Mouse (Mus musculus) liver, embryonic 11.5 days (tissue): Measurements from ENCODE around the gene Ntn4. TPM values are rescaled to one million over a fixed set of nuclear protein-coding genes. Genes with fewer than 3 reads are reported as not detected.
A peak's percentile ranks its signal among the peaks of the same experiment; 100 is the strongest.

Source experiments
- ATAC-seq: fragments of 200-750 bp; cut with Nextera tagmentation; replicated peaks from 2 replicates; pipeline ENCODE4 v1.8.0; 2017; ENCODE audit warnings: moderate number of reproducible peaks, mild to moderate bottlenecking, moderate TSS enrichment, moderate library complexity; ENCODE audit not compliant: low FRiP score
- DNase-seq: peaks from one replicate; pipeline ENCODE4 v3.0.0-alpha.2; 2017; ENCODE audit warnings: low spot score
- H3K27ac ChIP-seq: fragments of 300-500 bp; sonication (generic); 2 replicates; pipeline ENCODE4 v1.5.1; 2014; ENCODE audit warnings: mild to moderate bottlenecking, low read depth, low read length, control low read depth
- H3K27me3 ChIP-seq: fragments of 300-500 bp; sonication (generic); replicated peaks from 2 replicates; pipeline ENCODE4 v1.6.1; 2014; ENCODE audit warnings: low read length, mixed read lengths; ENCODE audit not compliant: control insufficient read depth, insufficient read depth
- H3K36me3 ChIP-seq: fragments of 300-500 bp; sonication (generic); 2 replicates; pipeline ENCODE4 v1.6.1; 2014; ENCODE audit warnings: mild to moderate bottlenecking, low read length, moderate library complexity, mixed read lengths; ENCODE audit not compliant: control insufficient read depth, insufficient read depth
- H3K4me1 ChIP-seq: fragments of 300-500 bp; sonication (generic); replicated peaks from 2 replicates; pipeline ENCODE4 v1.6.1; 2014; ENCODE audit warnings: low read length, mixed read lengths; ENCODE audit not compliant: control insufficient read depth, insufficient read depth
- H3K4me2 ChIP-seq: fragments of 300-500 bp; sonication (generic); 2 replicates; pipeline ENCODE4 v1.6.1; 2014; ENCODE audit warnings: mild to moderate bottlenecking, control low read depth, moderate library complexity
- H3K4me3 ChIP-seq: fragments of 300-500 bp; sonication (generic); 2 replicates; pipeline ENCODE4 v1.5.1; 2014; ENCODE audit warnings: low read depth, low read length, control low read depth
- H3K9ac ChIP-seq: fragments of 300-500 bp; sonication (generic); 2 replicates; pipeline ENCODE4 v1.6.1; 2014; ENCODE audit warnings: low read depth, low read length, control low read depth
- H3K9me3 ChIP-seq: fragments of 300-500 bp; sonication (generic); 2 replicates; pipeline ENCODE4 v1.6.1; 2016; ENCODE audit warnings: low read length, inconsistent platforms, mixed read lengths; ENCODE audit not compliant: control insufficient read depth
- WGBS: fragments of 180-500 bp; shearing (Covaris S2); extraction: QIAGEN DNeasy Blood & Tissue Kit; methylation state at CpG from one replicate; pipeline ENCODE4 v1.1.7; 2014; 5-methylcytosine and 5-hydroxymethylcytosine counted together
- polyA plus RNA-seq: library from polyadenylated mRNA; unstranded; fragments of >200 nt; fragmentation: Nextera tagmentation; extraction: Ambion mirVana; gene quantifications from 2 replicates; pipeline ENCODE4 v1.2.1, GENCODE M21; 2014

The Ntn4 gene
- polyA plus RNA-seq, 1 experiment from 2014 or later, result 0.60 TPM

GRCm38 (mm10) chr10:93632086-93632485 lies 8.4 kb upstream of the Ntn4 start:
- Histone ChIP-seq H3K27ac (no peak overlapping the region), H3K27me3 (peaks cover 7% of the 10 kb centered on the region), H3K4me3 (no peak overlapping the region), H3K9me3 (no peaks in the 10 kb centered on the region), H3K4me1 (no peaks in the 10 kb centered on the region), H3K36me3 (no peaks in the 10 kb centered on the region), H3K9ac (no peak overlapping the region), H3K4me2 (no peak overlapping the region)
- no peak for DNase-seq
- no peak for ATAC-seq
- 66% methylated on average over 4 of the region's 4 CpGs for WGBS

GRCm38 (mm10) chr10:93633563-93633962 lies 6.9 kb upstream of the Ntn4 start:
- no peak overlapping the region for H3K4me3 ChIP-seq
- no peak for ATAC-seq
- 81% methylated on average over 5 of the region's 5 CpGs for WGBS
- no peaks in the 10 kb centered on the region for H3K4me1 ChIP-seq
- H3K9ac ChIP-seq, result no peak overlapping the region
- H3K36me3 ChIP-seq, result no peaks in the 10 kb centered on the region
- no peak overlapping the region for H3K27ac ChIP-seq
- H3K4me2 ChIP-seq, result no peak overlapping the region
- H3K27me3 ChIP-seq, result peaks cover 7% of the 10 kb centered on the region
- no peak for DNase-seq
- H3K9me3 ChIP-seq, result no peaks in the 10 kb centered on the region

- WGBS, result 87% methylated on average over 2 of the region's 2 CpGs
These were observed 6.5 kb upstream of the Ntn4 start for GRCm38 (mm10) chr10:93633971-93634370.

GRCm38 (mm10) chr10:93635941-93636340 lies 4.5 kb upstream of the Ntn4 start:
- Histone ChIP-seq H3K9me3 (no peaks in the 10 kb centered on the region), H3K4me2 (no peak overlapping the region), H3K36me3 (no peaks in the 10 kb centered on the region), H3K9ac (no peak overlapping the region), H3K4me3 (no peak overlapping the region), H3K27ac (no peak overlapping the region), H3K4me1 (peaks cover 6% of the 10 kb centered on the region; the same call in 1 of the 2 replicates), H3K27me3 (peaks cover 30% of the 10 kb centered on the region)
- DNase-seq, result no peak
- 50% methylated on average over 9 of the region's 9 CpGs for WGBS
- ATAC-seq, result no peak

More at GRCm38 (mm10) chr10:93633971-93634370, 6.5 kb upstream of the Ntn4 start:
- no peaks in the 10 kb centered on the region for H3K9me3 ChIP-seq
- no peak for DNase-seq
- ATAC-seq, result no peak
- peaks cover 11% of the 10 kb centered on the region for H3K27me3 ChIP-seq
- H3K36me3 ChIP-seq, result no peaks in the 10 kb centered on the region
- no peaks in the 10 kb centered on the region for H3K4me1 ChIP-seq
- no peak overlapping the region for H3K4me2 ChIP-seq
- no peak overlapping the region for H3K9ac ChIP-seq
- H3K4me3 ChIP-seq, result no peak overlapping the region
- no peak overlapping the region for H3K27ac ChIP-seq

GRCm38 (mm10) chr10:93640953-93641820 lies 706 bp downstream of the Ntn4 start:
- ATAC-seq, result peak; percentile 50
- Histone ChIP-seq H3K4me1 (peaks cover 16% of the 10 kb centered on the region), H3K36me3 (no peaks in the 10 kb centered on the region), H3K4me2 (peak overlapping the region; percentile 100), H3K27me3 (peaks cover 47% of the 10 kb centered on the region), H3K27ac (no peak overlapping the region), H3K9me3 (no peaks in the 10 kb centered on the region), H3K9ac (peak overlapping the region; percentile 70), H3K4me3 (peak overlapping the region; percentile 77)
- peak; percentile 57 for DNase-seq
- WGBS, result under 1% methylated on average over 68 of the region's 73 CpGs

GRCm38 (mm10) chr10:93641821-93642746 lies 1.6 kb downstream of the Ntn4 start:
- Histone ChIP-seq H3K4me3 (peak overlapping the region; percentile 77), H3K4me1 (peaks cover 16% of the 10 kb centered on the region), H3K9me3 (no peaks in the 10 kb centered on the region), H3K27me3 (peaks cover 44% of the 10 kb centered on the region), H3K27ac (no peak overlapping the region), H3K9ac (peak overlapping the region; percentile 70; the same call in 1 of the 2 replicates), H3K36me3 (no peaks in the 10 kb centered on the region), H3K4me2 (peak overlapping the region; percentile 100)
- DNase-seq (no peak), ATAC-seq (peak; percentile 44)
- WGBS, result 6% methylated on average over 32 of the region's 32 CpGs

GRCm38 (mm10) chr10:93642897-93643296 lies 2.4 kb downstream of the Ntn4 start:
- no peak overlapping the region for H3K9ac ChIP-seq
- H3K4me1 ChIP-seq, result peaks cover 18% of the 10 kb centered on the region
- H3K36me3 ChIP-seq, result no peaks in the 10 kb centered on the region
- ATAC-seq (no peak), DNase-seq (no peak)
- H3K4me3 ChIP-seq, result no peak overlapping the region
- H3K4me2 ChIP-seq, result no peak overlapping the region
- H3K27me3 ChIP-seq, result peaks cover 44% of the 10 kb centered on the region
- WGBS, result 44% methylated on average over 8 of the region's 8 CpGs
- no peak overlapping the region for H3K27ac ChIP-seq
- no peaks in the 10 kb centered on the region for H3K9me3 ChIP-seq

- H3K9me3 ChIP-seq, result no peaks in the 10 kb centered on the region
- no peak overlapping the region for H3K4me3 ChIP-seq
- no peak overlapping the region for H3K27ac ChIP-seq
- ATAC-seq (no peak), DNase-seq (no peak)
- no peaks in the 10 kb centered on the region for H3K36me3 ChIP-seq
- H3K4me1 ChIP-seq, result peaks cover 24% of the 10 kb centered on the region
- 84% methylated on average over 12 of the region's 12 CpGs for WGBS
- no peak overlapping the region for H3K9ac ChIP-seq
- H3K4me2 ChIP-seq, result no peak overlapping the region
- peaks cover 35% of the 10 kb centered on the region for H3K27me3 ChIP-seq
These were observed 4.0 kb downstream of the Ntn4 start for GRCm38 (mm10) chr10:93644451-93644941.
